Mouse (Mus musculus): ENCODE results near the gene Tmem242.
A peak's percentile ranks its signal among the peaks of the same experiment; 100 is the strongest.
"Not testable (repeated sequence)": the region's sequence is repeated elsewhere in the genome, so short reads cannot be mapped to it uniquely, and the experiment has no call there.

The Tmem242 gene

GRCm38 (mm10) chr17:5440159-5440971 lies at the start of gene Tmem242:
Gene Tmem242, minus strand, starts transcription at chr17:5440259.
- DNase-seq = peak; percentile 93 to 96

- peak; percentile 37 to 47 for DNase-seq
Observed at GRCm38 (mm10) chr17:5488156-5488555, 48.1 kb upstream of the Tmem242 start.

GRCm38 (mm10) chr17:5484663-5485062 lies 44.6 kb upstream of the Tmem242 start:
- DNase-seq = no peak

GRCm38 (mm10) chr17:5483456-5483855 lies 43.4 kb upstream of the Tmem242 start:
- no peak for DNase-seq

GRCm38 (mm10) chr17:5475960-5476725 lies 36.1 kb upstream of the Tmem242 start:
- peak; percentile 38 to 44 for DNase-seq

- no peak for DNase-seq
Observed at GRCm38 (mm10) chr17:5472268-5472667, 32.2 kb upstream of the Tmem242 start.

GRCm38 (mm10) chr17:5467177-5467576 lies 27.1 kb upstream of the Tmem242 start:
- no peak for DNase-seq

- DNase-seq = no peak
Observed at GRCm38 (mm10) chr17:5466736-5467135, 26.7 kb upstream of the Tmem242 start.

GRCm38 (mm10) chr17:5463912-5464311 lies 23.9 kb upstream of the Tmem242 start:
- DNase-seq = no peak

- peak; percentile 29 to 48 for DNase-seq
Observed at GRCm38 (mm10) chr17:5453657-5454056, 13.6 kb upstream of the Tmem242 start.

- peak in 1 of 2 experiments; percentile 36 for DNase-seq
Observed at GRCm38 (mm10) chr17:5443751-5444150, 3.7 kb upstream of the Tmem242 start.

- no peak for DNase-seq
Observed at GRCm38 (mm10) chr17:5443260-5443659, 3.2 kb upstream of the Tmem242 start.

- not testable (repeated sequence) for DNase-seq
Observed at GRCm38 (mm10) chr17:5442403-5442802, 2.3 kb upstream of the Tmem242 start.

- no peak for DNase-seq
Observed at GRCm38 (mm10) chr17:5439831-5440158, 264 bp downstream of the Tmem242 start.

GRCm38 (mm10) chr17:5429772-5430133 lies 10.3 kb downstream of the Tmem242 start:
- no peak for DNase-seq

- DNase-seq = peak; percentile 96 to 98
Observed at GRCm38 (mm10) chr17:5429090-5429771, 10.8 kb downstream of the Tmem242 start.

- no peak for DNase-seq
Observed at GRCm38 (mm10) chr17:5425204-5425603, 14.9 kb downstream of the Tmem242 start.

- DNase-seq = peak; percentile 42 to 45
Observed at GRCm38 (mm10) chr17:5424156-5424555, 15.9 kb downstream of the Tmem242 start.

- no peak for DNase-seq
Observed at GRCm38 (mm10) chr17:5421835-5422234, 18.2 kb downstream of the Tmem242 start.

GRCm38 (mm10) chr17:5419771-5420518 lies 20.1 kb downstream of the Tmem242 start:
- peak; percentile 58 to 60 for DNase-seq

GRCm38 (mm10) chr17:5419056-5419455 lies 21.0 kb downstream of the Tmem242 start:
- no peak for DNase-seq

GRCm38 (mm10) chr17:5418545-5418944 lies 21.5 kb downstream of the Tmem242 start, which contains the start of gene Ldhal6b:
Gene Ldhal6b, minus strand, starts transcription at chr17:5418767.
- no peak for DNase-seq

GRCm38 (mm10) chr17:5416518-5416917 lies 23.5 kb downstream of the Tmem242 start:
- no peak for DNase-seq
